Mouse (Mus musculus) neural tube, embryonic 11.5 days (tissue): Measurements from ENCODE around the gene Diras2. TPM values are rescaled to one million over a fixed set of nuclear protein-coding genes. Genes with fewer than 3 reads are reported as not detected.

Source experiments
- ATAC-seq: fragments of 200-750 bp; cut with Nextera tagmentation; 2 replicates; pipeline ENCODE4 v1.8.0; 2017; ENCODE audit warnings: moderate number of reproducible peaks, mild to moderate bottlenecking, moderate TSS enrichment, moderate library complexity; ENCODE audit not compliant: insufficient read depth, low FRiP score, low TSS enrichment
- DNase-seq: peaks from one replicate; pipeline ENCODE4 v3.0.0-alpha.2; 2015; ENCODE audit warnings: low spot score
- H3K27ac ChIP-seq: fragments of 300-500 bp; sonication (generic); 2 replicates; pipeline ENCODE4 v1.5.1; 2014; ENCODE audit warnings: low read depth, mild to moderate bottlenecking, low read length
- H3K27me3 ChIP-seq: fragments of 300-500 bp; sonication (generic); 2 replicates; pipeline ENCODE4 v1.6.1; 2014; ENCODE audit warnings: mild to moderate bottlenecking, low read length, mixed read lengths; ENCODE audit not compliant: control insufficient read depth, insufficient read depth
- H3K36me3 ChIP-seq: fragments of 300-500 bp; sonication (generic); 2 replicates; pipeline ENCODE4 v1.6.1; 2014; ENCODE audit warnings: mild to moderate bottlenecking, low read length, moderate library complexity, mixed read lengths; ENCODE audit not compliant: control insufficient read depth, insufficient read depth
- H3K4me1 ChIP-seq: fragments of 300-500 bp; sonication (generic); 2 replicates; pipeline ENCODE4 v1.6.1; 2014; ENCODE audit warnings: low read length, mixed read lengths; ENCODE audit not compliant: control insufficient read depth, insufficient read depth
- H3K4me2 ChIP-seq: fragments of 300-500 bp; sonication (generic); 2 replicates; pipeline ENCODE4 v1.6.1; 2014; ENCODE audit warnings: low read depth, mild to moderate bottlenecking, moderate library complexity
- H3K4me3 ChIP-seq: fragments of 300-500 bp; sonication (generic); 2 replicates; pipeline ENCODE4 v1.5.1; 2014; ENCODE audit warnings: low read depth, low read length
- H3K9ac ChIP-seq: fragments of 300-500 bp; sonication (generic); 2 replicates; pipeline ENCODE4 v1.6.1; 2014; ENCODE audit warnings: mild to moderate bottlenecking, low read length
- H3K9me3 ChIP-seq: fragments of 300-500 bp; sonication (generic); 2 replicates; pipeline ENCODE4 v1.6.1; 2016; ENCODE audit warnings: low read length; ENCODE audit not compliant: control insufficient read depth
- WGBS: fragments of 180-500 bp; shearing (Covaris S2); extraction: QIAGEN DNeasy Blood & Tissue Kit; methylation state at CpG from one replicate; pipeline ENCODE4 v1.1.7; 2014; 5-methylcytosine and 5-hydroxymethylcytosine counted together
- polyA plus RNA-seq: library from polyadenylated mRNA; unstranded; fragments of >200 nt; fragmentation: Nextera tagmentation; extraction: Ambion mirVana; gene quantifications from 2 replicates; pipeline ENCODE4 v1.2.1, GENCODE M21; 2014

The Diras2 gene
- polyA plus RNA-seq, 1 experiment from 2014 or later = 0.15 TPM

DNA sequence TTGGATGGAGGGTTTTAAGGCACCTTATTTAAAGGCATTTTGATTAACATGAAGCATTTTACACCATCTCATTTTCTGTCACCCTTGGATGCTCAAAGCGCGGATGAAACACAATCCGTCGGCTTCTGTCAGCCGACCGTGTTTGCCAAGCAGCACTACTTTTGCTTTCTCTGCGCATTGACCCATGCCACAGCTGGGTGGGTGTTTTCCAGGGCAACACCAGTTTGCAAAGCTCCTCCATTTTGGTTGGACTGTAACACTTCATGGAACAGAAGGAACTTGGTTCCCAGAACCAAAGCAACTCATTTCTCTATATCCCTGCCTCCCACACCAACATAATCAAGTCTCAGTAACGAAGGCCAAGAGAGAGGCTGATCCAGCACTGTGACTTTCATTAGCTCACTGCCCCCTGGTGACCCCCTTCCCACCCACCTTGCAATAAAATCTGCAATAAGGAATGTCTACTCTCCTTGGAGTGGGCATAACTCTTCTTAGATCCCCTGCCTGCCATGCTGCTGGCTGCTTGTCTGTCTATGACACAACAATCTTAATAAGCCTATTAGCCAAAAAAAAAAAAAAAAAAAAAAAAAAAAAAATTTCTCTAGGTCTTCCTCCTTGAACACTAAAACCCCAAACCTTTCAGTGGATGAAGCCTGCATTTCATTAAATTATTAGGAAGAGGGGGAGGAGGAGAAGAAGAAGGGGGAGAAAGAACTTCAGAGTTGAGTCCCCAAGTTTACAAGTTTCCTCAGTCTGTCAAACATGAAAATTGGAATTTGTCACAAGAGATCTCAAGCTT lies 30.5 kb upstream of the Diras2 start:
- Histone ChIP-seq H3K9ac (no peak overlapping the region), H3K9me3 (no peaks in the 10 kb centered on the region), H3K4me2 (no peak overlapping the region), H3K27me3 (no peaks in the 10 kb centered on the region), H3K4me3 (no peak overlapping the region), H3K36me3 (no peaks in the 10 kb centered on the region), H3K27ac (no peak overlapping the region), H3K4me1 (peaks cover 4% of the 10 kb centered on the region)
- ATAC-seq (no peak), DNase-seq (no peak)
- WGBS = 84% methylated on average over 8 of the region's 8 CpGs

DNA sequence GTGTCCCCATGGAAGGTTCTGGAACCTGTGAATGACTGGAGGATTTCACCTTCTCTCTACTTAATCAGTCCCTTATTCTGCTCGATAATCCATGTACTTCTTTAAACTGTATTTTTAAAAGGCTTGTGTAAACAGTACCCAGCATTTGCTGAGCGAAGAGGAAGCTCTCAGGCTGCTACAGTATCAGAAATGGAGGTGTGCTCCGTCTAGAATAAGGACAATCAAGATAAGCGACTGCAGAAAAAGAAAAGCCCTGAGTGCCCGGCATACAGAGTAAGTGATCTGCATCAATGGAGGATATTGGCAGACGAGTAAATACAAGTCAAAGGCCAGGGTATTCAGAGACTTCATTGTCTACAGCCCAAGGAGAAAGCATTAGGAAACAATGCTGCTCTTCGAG lies 26.3 kb upstream of the Diras2 start:
- no peak for ATAC-seq
- no peak overlapping the region for H3K9ac ChIP-seq
- H3K9me3 ChIP-seq = no peaks in the 10 kb centered on the region
- no peaks in the 10 kb centered on the region for H3K27me3 ChIP-seq
- no peak overlapping the region for H3K4me2 ChIP-seq
- H3K4me3 ChIP-seq = no peak overlapping the region
- no peak for DNase-seq
- no peak overlapping the region for H3K27ac ChIP-seq
- peaks cover 4% of the 10 kb centered on the region for H3K4me1 ChIP-seq
- no peaks in the 10 kb centered on the region for H3K36me3 ChIP-seq
- 79% methylated on average over 7 of the region's 7 CpGs for WGBS

DNA sequence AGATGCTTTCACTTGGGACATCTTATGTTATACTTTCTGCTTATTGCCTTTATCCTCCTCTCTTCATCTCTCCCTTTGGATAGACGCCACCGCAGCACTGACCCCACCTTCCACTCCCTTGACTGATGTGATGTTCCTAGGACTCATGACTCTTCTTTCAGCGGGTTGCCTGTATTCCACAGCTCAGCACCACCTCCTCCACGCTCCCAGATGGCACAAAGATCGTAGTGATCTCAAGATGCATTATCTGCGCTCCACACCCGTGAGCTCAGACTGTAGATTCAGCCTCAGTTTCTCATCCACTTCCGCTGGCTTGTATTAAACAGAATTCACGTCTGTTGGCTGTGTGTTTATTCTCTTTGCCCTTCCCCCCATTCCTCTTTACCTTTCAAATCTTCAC lies 23.6 kb upstream of the Diras2 start:
- no peaks in the 10 kb centered on the region for H3K9me3 ChIP-seq
- 90% methylated on average over 9 of the region's 9 CpGs for WGBS

DNA sequence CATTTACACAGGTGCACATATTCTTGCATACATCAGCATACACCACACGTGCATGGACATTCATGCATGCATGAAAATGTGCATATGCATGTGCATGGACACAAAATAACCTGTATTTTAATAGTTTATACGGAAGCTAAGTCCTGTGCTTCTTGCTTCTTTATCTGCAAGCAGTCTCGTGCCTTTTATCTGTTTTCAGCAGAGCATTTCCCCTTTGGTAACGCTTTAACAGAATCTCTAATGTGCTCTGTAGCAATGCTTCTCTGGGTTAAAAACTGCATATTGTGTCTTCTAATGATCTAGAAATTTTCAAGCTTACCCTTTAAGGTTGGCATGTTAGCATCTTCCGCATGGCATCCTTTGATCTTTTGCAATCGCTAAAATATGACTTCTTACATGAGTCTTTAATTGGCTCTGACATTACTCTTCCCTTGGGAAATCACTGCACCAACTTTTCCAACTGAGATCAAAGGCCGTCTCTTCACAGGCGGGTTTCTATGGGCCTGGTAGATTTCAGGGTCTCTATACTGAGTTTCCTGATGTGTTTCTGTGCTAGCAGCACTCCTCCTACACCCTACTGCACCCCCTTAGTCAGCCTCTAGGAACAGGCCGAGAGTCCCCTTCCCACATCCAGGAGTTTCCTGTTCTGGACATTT lies 21.9 kb upstream of the Diras2 start:
- ATAC-seq = no peak
- Histone ChIP-seq H3K4me3 (no peak overlapping the region), H3K9ac (no peak overlapping the region), H3K4me1 (no peaks in the 10 kb centered on the region), H3K4me2 (no peak overlapping the region), H3K27ac (no peak overlapping the region), H3K27me3 (no peaks in the 10 kb centered on the region), H3K9me3 (no peaks in the 10 kb centered on the region), H3K36me3 (no peaks in the 10 kb centered on the region)
- 68% methylated on average over 9 of the region's 9 CpGs for whole genome bisulfite sequencing
- no peak for DNase-seq

More for the DNA sequence above, 23.6 kb upstream of the Diras2 start:
- no peak overlapping the region for H3K27ac ChIP-seq
- no peaks in the 10 kb centered on the region for H3K4me1 ChIP-seq
- H3K9ac ChIP-seq = no peak overlapping the region
- no peak overlapping the region for H3K4me3 ChIP-seq
- no peaks in the 10 kb centered on the region for H3K36me3 ChIP-seq
- DNase-seq = no peak
- no peak overlapping the region for H3K4me2 ChIP-seq
- no peaks in the 10 kb centered on the region for H3K27me3 ChIP-seq
- ATAC-seq = no peak

DNA sequence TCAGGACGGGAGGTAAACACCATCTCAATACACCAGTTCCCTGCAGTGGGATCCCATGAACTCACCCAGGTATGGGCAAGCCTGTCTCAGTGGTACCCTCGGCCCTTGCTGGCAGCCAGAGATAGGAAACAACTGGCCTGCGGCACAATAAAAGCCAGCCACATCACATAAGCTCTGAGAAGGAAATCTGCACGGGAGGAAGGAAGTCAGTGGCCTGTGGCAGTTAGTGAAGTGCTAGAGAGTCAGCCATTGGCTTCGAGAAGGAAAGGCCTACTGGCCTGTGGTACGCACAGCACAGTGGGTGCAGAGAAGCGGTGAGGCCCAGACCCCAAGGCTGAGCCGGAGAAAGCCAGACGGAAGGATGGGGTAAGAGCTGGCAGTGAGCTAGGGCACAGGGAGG lies 20.2 kb upstream of the Diras2 start:
- Histone ChIP-seq H3K9me3 (no peaks in the 10 kb centered on the region), H3K27ac (no peak overlapping the region), H3K9ac (no peak overlapping the region), H3K4me2 (no peak overlapping the region), H3K36me3 (no peaks in the 10 kb centered on the region), H3K27me3 (no peaks in the 10 kb centered on the region), H3K4me3 (no peak overlapping the region), H3K4me1 (no peaks in the 10 kb centered on the region)
- ATAC-seq (no peak), DNase-seq (no peak)
- 90% methylated on average over 9 of the region's 9 CpGs for WGBS

DNA sequence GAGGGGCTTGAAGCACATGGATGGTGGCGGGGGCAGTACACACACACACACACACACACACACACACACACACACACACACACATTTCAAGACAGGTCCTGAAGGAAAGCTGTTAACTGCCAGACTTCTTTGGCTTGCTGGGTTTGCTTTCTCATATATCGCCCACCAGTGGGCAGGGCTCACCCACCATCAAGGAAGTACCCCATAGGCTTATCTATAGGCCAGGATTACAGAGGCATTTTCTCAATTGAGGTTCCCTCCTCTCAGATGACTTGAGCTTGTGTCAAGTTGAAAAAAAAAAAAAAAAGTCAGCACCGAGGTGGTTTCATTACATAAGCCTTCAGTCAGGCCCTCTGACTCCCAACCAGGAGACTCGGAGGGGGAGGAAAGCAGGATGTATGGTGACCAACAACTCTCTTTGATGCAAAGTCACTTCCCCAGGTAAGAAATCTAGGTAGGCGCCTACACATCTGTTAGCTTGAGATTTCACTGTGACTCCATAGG lies 19.7 kb upstream of the Diras2 start:
- WGBS = 79% methylated on average over 5 of the region's 5 CpGs
- Histone ChIP-seq H3K4me1 (no peaks in the 10 kb centered on the region), H3K9ac (no peak overlapping the region), H3K36me3 (no peaks in the 10 kb centered on the region), H3K27ac (no peak overlapping the region), H3K4me3 (no peak overlapping the region), H3K9me3 (no peaks in the 10 kb centered on the region), H3K27me3 (no peaks in the 10 kb centered on the region), H3K4me2 (no peak overlapping the region)
- no peak for ATAC-seq
- no peak for DNase-seq

DNA sequence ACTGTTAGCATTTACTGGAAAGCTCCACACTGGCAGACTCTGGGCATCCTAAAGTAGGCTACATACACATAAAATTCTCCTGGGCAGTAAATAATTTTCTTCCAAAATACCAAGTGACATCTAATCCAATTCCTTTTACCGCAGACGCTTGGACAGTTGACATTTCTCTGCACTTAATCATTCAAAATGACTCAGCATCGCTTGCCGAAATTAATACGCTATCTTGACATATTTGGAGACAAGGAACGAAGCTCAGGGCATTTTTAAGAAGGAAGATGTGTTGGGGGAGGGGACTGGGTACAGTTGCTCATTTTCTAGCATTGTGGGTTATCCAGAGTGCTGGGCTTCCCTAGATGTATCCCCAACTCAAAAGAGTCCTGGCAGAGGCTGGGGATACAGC lies 15.2 kb upstream of the Diras2 start:
- Histone ChIP-seq H3K4me3 (no peak overlapping the region), H3K36me3 (no peaks in the 10 kb centered on the region), H3K4me2 (no peak overlapping the region), H3K27ac (no peak overlapping the region), H3K27me3 (no peaks in the 10 kb centered on the region), H3K9ac (no peak overlapping the region), H3K9me3 (no peaks in the 10 kb centered on the region), H3K4me1 (no peaks in the 10 kb centered on the region)
- ATAC-seq = no peak
- 91% methylated on average over 6 of the region's 6 CpGs for WGBS
- DNase-seq = no peak

DNA sequence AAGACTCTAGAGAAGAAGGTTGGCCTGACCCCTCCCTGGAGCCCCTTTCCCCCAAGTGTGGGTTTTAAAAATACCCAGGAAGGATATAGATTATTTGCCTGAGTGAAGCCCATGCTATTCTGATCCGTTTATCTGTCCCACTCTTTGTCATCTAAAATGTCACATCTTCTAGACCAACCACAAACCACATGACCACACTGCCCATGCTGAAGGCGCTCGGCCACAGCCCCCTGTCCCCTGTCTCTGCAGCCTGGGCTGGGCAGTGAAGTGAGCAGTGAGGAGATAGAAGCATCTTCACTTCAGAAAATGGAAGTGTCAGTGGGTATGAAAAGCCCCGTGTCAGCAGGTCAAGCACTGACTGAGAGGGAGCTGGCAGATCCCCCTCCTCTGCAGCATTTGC lies 11.6 kb upstream of the Diras2 start:
- DNase-seq = no peak

DNA sequence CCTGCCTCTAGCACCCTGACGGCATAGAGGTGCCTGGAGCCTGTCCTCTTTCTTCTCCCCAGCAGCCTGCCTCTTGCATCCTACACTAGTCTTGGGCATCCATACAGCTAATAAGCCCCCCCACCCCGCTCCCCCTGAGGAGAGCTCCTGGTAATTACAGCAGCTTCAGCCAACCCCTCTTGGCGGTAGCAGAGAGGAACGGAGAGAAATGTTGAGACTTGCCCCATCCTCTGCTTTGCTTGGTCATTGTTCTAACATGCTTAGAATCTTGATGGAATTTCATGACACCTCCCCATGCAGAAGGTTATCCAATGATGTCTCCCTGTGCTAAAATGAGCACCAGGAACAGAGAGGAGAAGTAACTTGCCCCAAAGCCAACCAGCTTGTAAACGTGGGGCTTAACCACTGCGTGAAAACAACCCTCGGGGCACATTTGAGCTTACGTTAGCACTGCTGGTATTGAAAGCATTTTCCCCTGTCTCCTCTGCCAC lies 11.0 kb upstream of the Diras2 start:
- 77% methylated on average over 8 of the region's 8 CpGs for WGBS
- Histone ChIP-seq H3K4me1 (no peaks in the 10 kb centered on the region), H3K9me3 (no peaks in the 10 kb centered on the region), H3K4me3 (no peak overlapping the region), H3K4me2 (no peak overlapping the region), H3K27me3 (no peaks in the 10 kb centered on the region), H3K9ac (no peak overlapping the region), H3K36me3 (no peaks in the 10 kb centered on the region), H3K27ac (no peak overlapping the region)
- ATAC-seq (no peak), DNase-seq (no peak)

More for the DNA sequence above, 11.6 kb upstream of the Diras2 start:
- H3K27me3 ChIP-seq = no peaks in the 10 kb centered on the region
- no peaks in the 10 kb centered on the region for H3K36me3 ChIP-seq
- ATAC-seq = no peak
- no peaks in the 10 kb centered on the region for H3K4me1 ChIP-seq
- H3K9me3 ChIP-seq = no peaks in the 10 kb centered on the region
- H3K4me2 ChIP-seq = no peak overlapping the region
- 70% methylated on average over 4 of the region's 4 CpGs for WGBS
- no peak overlapping the region for H3K4me3 ChIP-seq
- no peak overlapping the region for H3K27ac ChIP-seq
- H3K9ac ChIP-seq = no peak overlapping the region
